Mouse (Mus musculus) myocyte (in vitro differentiated cells): ENCODE data around the gene Scd4. TPM values are rescaled to one million over a fixed set of nuclear protein-coding genes. Genes with fewer than 3 reads are reported as not detected.
A peak's percentile ranks its signal among the peaks of the same experiment; 100 is the strongest.

Experiments
- H3K27me3 ChIP-seq: one replicate; pipeline ENCODE4 v1.6.1; 2011; ENCODE audit not compliant: control insufficient read depth, insufficient read depth, insufficient read length
- H3K36me3 ChIP-seq: one replicate; pipeline ENCODE4 v1.6.1; 2011; ENCODE audit not compliant: control insufficient read depth, insufficient read depth
- H3K4me2 ChIP-seq: one replicate; pipeline ENCODE4 v1.6.1; 2011; ENCODE audit warnings: low read depth, control low read depth
- H3K4me3 ChIP-seq: one replicate; pipeline ENCODE4 v1.5.1; 2011; ENCODE audit warnings: mild to moderate bottlenecking, control low read depth, moderate library complexity
- H3K79me2 ChIP-seq: one replicate; pipeline ENCODE4 v1.6.1; 2011; ENCODE audit not compliant: control insufficient read depth, insufficient read depth
- H3ac ChIP-seq: one replicate; pipeline ENCODE4 v1.6.1; 2011; ENCODE audit not compliant: control insufficient read depth, insufficient read length
- CEBPB ChIP-seq: IDR thresholded peaks from 2 replicates; pipeline ENCODE4 v1.6.1; 2011; ENCODE audit warnings: mild to moderate bottlenecking, moderate library complexity; ENCODE audit not compliant: poor library complexity, insufficient read depth, severe bottlenecking
- E2F4 ChIP-seq: IDR thresholded peaks from one replicate; pipeline ENCODE4 v1.6.1; 2011; ENCODE audit warnings: mild to moderate bottlenecking, control low read depth, moderate library complexity; ENCODE audit not compliant: insufficient read depth
- MAX ChIP-seq: IDR thresholded peaks from one replicate; pipeline ENCODE4 v1.6.1; 2011; ENCODE audit warnings: low read depth, mild to moderate bottlenecking, control low read depth
- MYOD1 ChIP-seq, 3 experiments: IDR thresholded peaks; one replicate each; pipeline ENCODE4 v1.6.1; 2011; ENCODE audit warnings: control low read depth in 2 of 3, low read depth in 2 of 3, mild to moderate bottlenecking in 2 of 3, moderate library complexity in 1 of 3; ENCODE audit not compliant: insufficient read length in 2 of 3, control insufficient read depth in 1 of 3
- MYOG ChIP-seq, 3 experiments: IDR thresholded peaks; one replicate each; pipeline ENCODE4 v1.6.1; 2011; ENCODE audit warnings: control low read depth in 2 of 3, low read depth in 2 of 3, mild to moderate bottlenecking in 2 of 3; ENCODE audit not compliant: insufficient read length in 2 of 3, control insufficient read depth in 1 of 3, insufficient read depth in 1 of 3
- POLR2A ChIP-seq: IDR thresholded peaks from one replicate; pipeline ENCODE4 v1.6.1; 2011; ENCODE audit warnings: low read depth, mild to moderate bottlenecking, control low read depth, moderate library complexity; ENCODE audit not compliant: insufficient read length
- POLR2AphosphoS2 ChIP-seq: IDR thresholded peaks from one replicate; pipeline ENCODE4 v1.6.1; 2011; ENCODE audit warnings: low read depth, control low read depth; ENCODE audit not compliant: insufficient read length
- REST ChIP-seq: IDR thresholded peaks from one replicate; pipeline ENCODE4 v1.6.1; 2011; ENCODE audit warnings: mild to moderate bottlenecking, control low read depth, moderate library complexity; ENCODE audit not compliant: insufficient read depth, insufficient read length
- SRF ChIP-seq: IDR thresholded peaks from one replicate; pipeline ENCODE4 v1.6.1; 2011; ENCODE audit warnings: low read depth; ENCODE audit not compliant: control insufficient read depth, insufficient read length
- TCF12 ChIP-seq: IDR thresholded peaks from one replicate; pipeline ENCODE4 v1.6.1; 2011; ENCODE audit warnings: mild to moderate bottlenecking, control low read depth; ENCODE audit not compliant: poor library complexity, insufficient read depth, severe bottlenecking
- TCF3 ChIP-seq: IDR thresholded peaks from one replicate; pipeline ENCODE4 v1.6.1; 2011; ENCODE audit warnings: low read depth, control low read depth; ENCODE audit not compliant: insufficient read length
- USF1 ChIP-seq: IDR thresholded peaks from one replicate; pipeline ENCODE4 v1.6.1; 2011; ENCODE audit warnings: low read depth, mild to moderate bottlenecking, control low read depth, moderate library complexity
- polyA plus RNA-seq: library from polyadenylated mRNA; unstranded; fragments of >200 nt; fragmentation: generic; extraction: Trizol; gene quantifications from one replicate; pipeline ENCODE4 v1.2.1, GENCODE M21; 2012; ENCODE audit warnings: missing spikeins

Gene Scd4
- polyA plus RNA-seq, 1 experiment: 0.16 TPM

DNA sequence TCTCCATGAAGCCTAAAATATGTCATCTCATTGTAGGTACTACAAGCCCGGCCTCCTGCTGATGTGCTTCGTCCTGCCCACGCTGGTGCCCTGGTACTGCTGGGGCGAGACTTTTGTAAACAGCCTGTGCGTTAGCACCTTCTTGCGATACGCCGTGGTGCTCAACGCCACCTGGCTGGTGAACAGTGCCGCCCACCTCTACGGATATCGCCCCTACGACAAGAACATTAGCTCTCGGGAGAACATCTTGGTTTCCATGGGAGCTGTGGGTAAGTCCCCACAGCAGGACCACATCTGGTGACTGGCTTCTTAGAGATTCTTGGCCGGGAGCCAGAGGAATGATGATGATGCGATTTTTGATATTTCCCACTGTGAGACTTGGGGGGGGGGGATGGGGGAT, 31.7 kb upstream of the Scd4 start:
- TF ChIP-seq TCF12 (no peak), POLR2AphosphoS2 (peak; percentile 87), POLR2A (peak; percentile 51)
- no peak overlapping the region for H3ac ChIP-seq
- no peaks in the 10 kb centered on the region for H3K27me3 ChIP-seq
- peaks cover 99% of the 10 kb centered on the region for H3K79me2 ChIP-seq
- peak overlapping the region; percentile 100 for H3K4me3 ChIP-seq
- H3K36me3 ChIP-seq: peaks cover 97% of the 10 kb centered on the region
- peak overlapping the region; percentile 99 for H3K4me2 ChIP-seq

DNA sequence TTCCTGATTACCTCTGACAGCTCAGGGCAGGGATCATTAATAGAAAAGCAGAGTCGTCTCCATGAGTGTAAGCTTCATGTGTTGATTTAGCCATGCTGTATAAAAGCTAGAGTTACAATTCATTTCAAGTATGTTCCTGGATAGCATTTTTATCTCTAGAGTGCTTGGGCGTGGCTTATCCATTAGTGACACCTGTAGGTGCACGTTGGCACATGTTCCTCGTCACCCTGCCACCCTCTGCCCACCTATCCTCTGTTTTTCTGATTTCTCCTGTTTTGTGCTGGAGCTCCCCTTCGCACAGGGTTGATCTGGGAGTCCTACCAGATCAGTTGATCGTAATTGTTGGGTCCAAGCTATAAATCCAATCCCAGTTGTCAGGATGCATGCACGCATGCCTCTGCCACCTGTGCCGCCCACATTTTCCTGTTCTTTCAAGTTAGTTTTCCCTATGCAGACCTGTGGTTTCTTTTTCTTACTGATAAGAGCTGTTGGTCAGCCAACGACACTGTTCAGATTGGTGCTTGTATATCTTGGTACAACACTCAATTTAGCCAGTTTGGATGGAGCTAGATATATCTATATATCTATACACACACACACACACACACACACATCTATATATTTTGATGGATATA, 31.1 kb upstream of the Scd4 start:
- Histone ChIP-seq H3K36me3 (peaks cover 97% of the 10 kb centered on the region), H3K79me2 (peaks cover 96% of the 10 kb centered on the region), H3K4me2 (peak overlapping the region; percentile 99), H3ac (no peak overlapping the region), H3K4me3 (peak overlapping the region; percentile 100), H3K27me3 (no peaks in the 10 kb centered on the region)
- TF ChIP-seq CEBPB: no peak
- TF ChIP-seq USF1: no peak
- no peak for TF ChIP-seq MAX
- no peak for TF ChIP-seq SRF
- TF ChIP-seq E2F4: no peak
- TF ChIP-seq POLR2A: peak; percentile 40
- TF ChIP-seq MYOG (IDR thresholded peaks at IDR 0.05; ENCODE audit: control insufficient read depth in 1 of 3, insufficient read depth in 1 of 3, insufficient read length in 2 of 3, low read depth in 2 of 3): no peak
- no peak for TF ChIP-seq TCF3
- no peak for TF ChIP-seq TCF12
- peak in 1 of 3 experiments; percentile 62 for TF ChIP-seq MYOD1 (IDR thresholded peaks at IDR 0.05; ENCODE audit: control insufficient read depth in 1 of 3, insufficient read length in 2 of 3, low read depth in 2 of 3)
- TF ChIP-seq POLR2AphosphoS2: peak; percentile 78
- TF ChIP-seq REST: no peak

DNA sequence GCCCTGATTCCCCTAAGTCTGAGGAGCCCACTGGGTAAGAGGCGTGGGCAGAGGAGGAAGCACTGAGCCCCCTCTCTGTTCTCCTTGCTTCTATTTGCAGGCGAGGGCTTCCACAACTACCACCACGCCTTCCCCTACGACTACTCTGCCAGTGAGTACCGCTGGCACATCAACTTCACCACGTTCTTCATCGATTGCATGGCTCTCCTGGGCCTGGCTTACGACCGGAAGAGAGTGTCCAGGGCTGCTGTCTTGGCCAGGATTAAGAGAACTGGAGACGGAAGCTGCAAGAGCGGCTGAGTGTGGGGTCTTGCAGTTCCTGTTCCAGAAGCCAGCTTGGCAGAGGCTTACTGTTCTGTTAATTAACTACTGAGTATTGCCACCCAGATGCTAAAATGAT, 30.0 kb upstream of the Scd4 start:
- Histone ChIP-seq H3K79me2 (peaks cover 85% of the 10 kb centered on the region), H3ac (no peak overlapping the region), H3K36me3 (peaks cover 97% of the 10 kb centered on the region), H3K4me3 (no peak overlapping the region), H3K27me3 (no peaks in the 10 kb centered on the region), H3K4me2 (peak overlapping the region; percentile 66)
- TF ChIP-seq POLR2AphosphoS2: peak; percentile 81
- no peak for TF ChIP-seq TCF12
- TF ChIP-seq SRF: no peak
- TF ChIP-seq REST: no peak
- no peak for TF ChIP-seq E2F4
- no peak for TF ChIP-seq MYOG (IDR thresholded peaks at IDR 0.05; ENCODE audit: control insufficient read depth in 1 of 3, insufficient read depth in 1 of 3, insufficient read length in 2 of 3, low read depth in 2 of 3)
- TF ChIP-seq MAX: no peak
- no peak for TF ChIP-seq TCF3

DNA sequence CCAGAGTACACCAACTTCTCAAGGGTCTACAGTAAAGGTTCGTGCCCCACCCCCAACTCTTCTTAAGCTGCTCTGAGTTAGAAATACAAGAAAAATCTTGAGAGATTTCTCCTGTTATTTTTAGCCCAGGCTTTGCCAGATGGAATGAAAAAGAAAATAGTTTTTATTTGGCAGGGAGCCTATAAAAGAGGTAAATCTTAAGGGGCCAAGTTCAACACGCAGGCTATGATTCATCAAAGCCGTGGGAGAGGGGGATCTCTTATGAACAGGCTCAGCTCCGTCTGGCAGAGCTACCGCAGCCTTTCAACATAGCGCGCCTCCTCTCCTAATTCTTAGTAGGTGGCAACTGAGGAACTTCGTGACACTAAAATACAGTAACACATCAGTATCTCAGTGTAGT, 29.4 kb upstream of the Scd4 start:
- H3K4me2 ChIP-seq: peak overlapping the region; percentile 66
- no peak overlapping the region for H3ac ChIP-seq
- TF ChIP-seq POLR2A (peak; percentile 27), TCF3 (no peak)
- peaks cover 97% of the 10 kb centered on the region for H3K36me3 ChIP-seq
- H3K4me3 ChIP-seq: no peak overlapping the region
- peaks cover 79% of the 10 kb centered on the region for H3K79me2 ChIP-seq
- H3K27me3 ChIP-seq: no peaks in the 10 kb centered on the region

DNA sequence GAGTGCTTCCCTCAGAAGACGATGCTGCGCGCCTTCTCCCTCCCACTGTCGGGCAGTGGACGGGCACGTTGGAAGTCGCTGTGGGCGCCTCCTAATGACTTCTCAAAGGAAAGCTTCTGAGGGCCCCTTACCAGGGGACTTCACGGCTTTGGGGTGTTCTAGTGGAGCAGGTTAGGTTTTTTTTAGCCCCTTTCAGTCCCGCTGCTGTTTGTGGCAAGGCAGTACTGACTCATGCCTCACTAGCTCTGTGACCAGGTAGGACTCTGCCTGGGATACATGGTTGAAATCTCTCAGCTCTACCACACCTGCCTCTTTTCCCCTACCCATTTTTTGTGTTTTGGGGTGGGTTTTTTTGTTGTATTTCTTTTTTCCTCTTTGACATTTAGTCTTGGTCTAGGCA, 28.5 kb upstream of the Scd4 start:
- H3ac ChIP-seq: no peak overlapping the region
- no peaks in the 10 kb centered on the region for H3K27me3 ChIP-seq
- TF ChIP-seq REST (no peak), POLR2AphosphoS2 (peak; percentile 56), TCF3 (no peak), POLR2A (peak; percentile 39)
- H3K79me2 ChIP-seq: peaks cover 70% of the 10 kb centered on the region
- no peak overlapping the region for H3K4me3 ChIP-seq
- peak overlapping the region; percentile 58 for H3K4me2 ChIP-seq
- peaks cover 91% of the 10 kb centered on the region for H3K36me3 ChIP-seq
